Mouse (Mus musculus): ENCODE measurements at regions not wholly inside any gene's neighbourhood (a gene's known extent, or its start where the extent isn't known, plus 50 kb on each side); places are given as distances from the start of the nearest gene placed in this dataset.
A peak's percentile ranks its signal among the peaks of the same experiment; 100 is the strongest.

DNA sequence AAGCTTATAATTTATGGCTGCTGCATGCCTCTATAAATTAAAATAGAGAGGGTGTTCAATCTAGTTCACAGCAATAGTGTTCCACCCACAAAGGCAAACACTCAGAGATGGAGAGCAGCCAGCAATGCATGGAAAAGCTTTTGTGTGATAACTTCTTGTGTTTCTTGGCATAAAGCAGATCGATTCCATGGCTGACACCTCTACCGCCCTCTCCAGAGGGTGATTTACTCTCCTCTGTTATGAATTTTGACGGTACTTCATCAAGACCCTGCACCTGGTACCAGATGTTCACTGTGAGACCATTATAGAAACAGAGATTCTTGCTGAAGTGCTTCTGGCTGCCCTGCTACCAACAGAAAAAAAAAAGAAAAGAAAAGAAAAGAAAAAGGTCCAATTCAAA, 54.1 kb upstream of the Btc start:
- DNase-seq (ENCODE audit: low spot score in 2 of 2), result no peak

DNA sequence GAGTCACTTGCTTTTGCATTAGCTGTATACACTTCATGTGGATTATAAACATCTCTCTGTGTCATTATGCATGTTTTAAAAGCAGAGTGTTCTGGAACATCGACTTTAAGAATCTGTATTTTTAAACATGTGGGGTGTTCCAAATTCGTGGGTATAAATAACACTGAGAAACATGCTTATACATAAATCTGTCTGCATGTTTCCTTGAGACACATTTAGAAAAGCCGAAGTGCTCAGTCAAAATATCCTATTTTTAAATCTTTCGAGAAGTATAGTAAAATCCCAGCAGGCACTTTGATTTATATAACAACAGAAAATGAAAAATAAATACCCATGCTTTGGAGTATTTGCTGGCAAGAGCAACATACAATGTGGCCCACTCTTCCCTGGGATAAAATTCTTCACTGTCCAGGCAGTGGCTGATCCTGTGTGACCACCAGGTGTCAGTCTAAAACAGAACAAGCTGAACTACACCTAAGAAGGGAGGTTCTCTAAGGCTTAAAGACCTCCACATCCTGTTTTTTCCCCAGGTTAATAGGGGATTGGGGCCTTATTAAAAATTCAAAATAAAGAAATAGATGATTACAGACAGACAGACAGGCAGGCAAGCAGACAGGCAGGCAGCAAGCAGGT, 52.4 kb upstream of the Parm1 start:
- peak in 1 of 2 experiments; percentile 17 for DNase-seq (ENCODE audit: low spot score in 2 of 2)

All from frontal cortex, postnatal 25 days (tissue).